Mouse (Mus musculus): ENCODE results near the gene Dlat.

GRCm38 (mm10) chr9:50666442-50666841, 6.9 kb upstream of the Dlat start:
- TF ChIP-seq GATA1 (IDR thresholded peaks at IDR 0.05; ENCODE audit: borderline replicate concordance, low read length) (no peak), CTCF (IDR thresholded peaks at IDR 0.05; ENCODE audit: low read depth, low read length) (no peak), TAL1 (conservative IDR thresholded peaks at IDR 0.05; ENCODE audit: low read depth, low read length) (no peak), POLR2AphosphoS5 (IDR thresholded peaks at IDR 0.05; ENCODE audit: insufficient replicate concordance, low read depth, low read length) (no peak), GATA2 (IDR thresholded peaks at IDR 0.05; ENCODE audit: borderline replicate concordance, low read depth, low read length) (no peak)

Measured in G1E (cell line).